Mouse (Mus musculus): ENCODE measurements around the gene Vasp. TPM values are rescaled to one million over a fixed set of nuclear protein-coding genes. Genes with fewer than 3 reads are reported as not detected.

Gene Vasp
- total and polyA plus RNA-seq, 3 experiments: 130 to 185 TPM; not detected in 1

DNA sequence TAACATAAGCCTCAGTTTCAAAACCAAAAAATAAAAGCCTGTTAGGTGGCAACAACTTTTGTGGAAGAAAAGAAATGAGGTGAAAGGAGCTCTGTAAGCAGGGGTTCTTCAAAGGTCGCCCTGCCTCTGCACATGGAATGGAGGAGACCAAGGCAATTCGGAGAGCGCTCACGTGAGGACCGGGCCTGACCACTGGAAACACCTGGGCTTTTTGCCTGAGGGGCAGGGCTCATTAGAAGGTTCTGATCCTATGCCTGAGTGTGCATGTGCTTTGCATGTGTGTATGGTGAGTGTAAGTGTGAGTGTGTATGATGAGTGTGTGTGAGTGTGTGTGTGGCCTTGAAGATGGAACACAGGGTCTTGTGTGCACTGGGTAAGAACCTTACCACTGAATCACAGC lies 40.7 kb downstream of the Vasp start:
- no peak for DNase-seq (ENCODE audit: low read depth, low spot score)
- TF ChIP-seq UBTF (IDR thresholded peaks at IDR 0.05; ENCODE audit: borderline replicate concordance, insufficient read depth, low read depth, low read length) (no peak), GABPA (IDR thresholded peaks at IDR 0.05; ENCODE audit: low read depth, low read length) (no peak), ZMIZ1 (IDR thresholded peaks at IDR 0.05; ENCODE audit: low read depth, low read length) (no peak), ELF1 (IDR thresholded peaks at IDR 0.05; ENCODE audit: low read depth, low read length) (no peak), MAZ (IDR thresholded peaks at IDR 0.05; ENCODE audit: low read depth, low read length) (no peak), GATA1 (IDR thresholded peaks at IDR 0.05; ENCODE audit: low read depth, low read length) (no peak), SMC3 (IDR thresholded peaks at IDR 0.05; ENCODE audit: low read depth, low read length) (no peak), USF1 (IDR thresholded peaks at IDR 0.05; ENCODE audit: low read depth, low read length) (no peak), HCFC1 (IDR thresholded peaks at IDR 0.05; ENCODE audit: low read depth, low read length) (no peak)
- H3K36me3 ChIP-seq (ENCODE audit: control insufficient read depth in 1 of 2, insufficient read depth in 2 of 2, low read length in 2 of 2): peaks cover 0 to 3% of the 10 kb centered on the region in 2 experiments; a peak in 3 of 4 replicates
- H3K27ac ChIP-seq (ENCODE audit: control insufficient read depth, low read depth, low read length): no peak overlapping the region
- H3K4me1 ChIP-seq (ENCODE audit: control insufficient read depth in 1 of 2, insufficient read depth in 2 of 2, low read length in 2 of 2): peaks cover 7 to 8% of the 10 kb centered on the region in 2 experiments
- H3K9me3 ChIP-seq (replicated peaks; ENCODE audit: insufficient read depth, low read length): no peaks in the 10 kb centered on the region
- peaks cover 55% of the 10 kb centered on the region for H3K79me2 ChIP-seq (ENCODE audit: control insufficient read depth, insufficient read depth, low read length, poor library complexity)
- no peaks in the 10 kb centered on the region for H3K27me3 ChIP-seq (ENCODE audit: control insufficient read depth in 1 of 2, insufficient read depth in 2 of 2, low read length in 2 of 2)
- no peak overlapping the region for H3K9ac ChIP-seq (ENCODE audit: control insufficient read depth, low read depth, low read length, poor library complexity, severe bottlenecking)
- H3K4me3 ChIP-seq (ENCODE audit: control insufficient read depth in 1 of 2, insufficient read depth in 1 of 2, low read depth in 2 of 2, low read length in 2 of 2): no peak overlapping the region

DNA sequence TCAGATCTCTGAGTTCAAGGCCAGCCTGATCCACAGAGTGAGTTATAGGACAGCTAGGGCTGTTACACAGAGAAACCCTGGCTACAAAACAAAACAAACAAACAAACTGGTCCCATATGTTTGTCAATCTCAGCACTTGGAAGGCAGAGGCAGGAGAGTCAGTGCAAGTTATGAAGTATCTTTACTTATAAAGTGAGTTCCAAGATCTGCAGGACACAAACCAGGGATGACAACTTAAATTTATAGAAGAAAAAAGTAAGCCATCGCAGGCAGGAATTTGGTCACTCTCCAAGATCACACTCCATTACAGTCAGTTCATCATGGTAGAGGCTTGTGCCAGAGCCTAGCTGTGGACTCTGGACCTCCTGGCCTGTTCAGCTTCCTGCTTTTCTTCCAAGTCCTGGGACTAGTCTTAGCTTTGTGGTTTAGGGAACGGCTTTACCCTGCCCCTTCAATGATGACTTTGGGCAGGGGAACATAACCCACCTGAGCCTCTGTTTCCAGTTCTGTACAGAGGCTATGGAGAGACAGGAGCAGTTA lies 41.5 kb downstream of the Vasp start:
- H3K79me2 ChIP-seq (ENCODE audit: control insufficient read depth, insufficient read depth, low read length, poor library complexity): peaks cover 50% of the 10 kb centered on the region
- DNase-seq (ENCODE audit: low read depth, low spot score): no peak
- no peaks in the 10 kb centered on the region for H3K9me3 ChIP-seq (replicated peaks; ENCODE audit: insufficient read depth, low read length)
- H3K9ac ChIP-seq (ENCODE audit: control insufficient read depth, low read depth, low read length, poor library complexity, severe bottlenecking): no peak overlapping the region
- peaks cover 4 to 7% of the 10 kb centered on the region in 2 experiments for H3K4me1 ChIP-seq (ENCODE audit: control insufficient read depth in 1 of 2, insufficient read depth in 2 of 2, low read length in 2 of 2)
- H3K27ac ChIP-seq (ENCODE audit: control insufficient read depth, low read depth, low read length): no peak overlapping the region
- TF ChIP-seq HCFC1 (IDR thresholded peaks at IDR 0.05; ENCODE audit: low read depth, low read length): no peak
- TF ChIP-seq ETS1 (IDR thresholded peaks at IDR 0.05; ENCODE audit: low read depth, low read length): no peak
- TF ChIP-seq MXI1 (IDR thresholded peaks at IDR 0.05; ENCODE audit: low read depth, low read length): no peak
- no peak for TF ChIP-seq KAT2A (conservative IDR thresholded peaks at IDR 0.05; ENCODE audit: low read depth, low read length)
- TF ChIP-seq SIN3A (IDR thresholded peaks at IDR 0.05; ENCODE audit: low read length): no peak
- no peak for TF ChIP-seq GABPA (IDR thresholded peaks at IDR 0.05; ENCODE audit: low read depth, low read length)
- no peak for TF ChIP-seq MEF2A (IDR thresholded peaks at IDR 0.05; ENCODE audit: extremely low read depth, insufficient replicate concordance, low read depth, low read length, poor library complexity, severe bottlenecking)
- no peak for TF ChIP-seq MYB (IDR thresholded peaks at IDR 0.05; ENCODE audit: low read depth, low read length)
- TF ChIP-seq MAFK (IDR thresholded peaks at IDR 0.05; ENCODE audit: borderline replicate concordance, low read depth, low read length): no peak
- no peak for TF ChIP-seq USF1 (IDR thresholded peaks at IDR 0.05; ENCODE audit: low read depth, low read length)
- TF ChIP-seq POLR2A (IDR thresholded peaks at IDR 0.05; ENCODE audit: control insufficient read depth in 1 of 2, insufficient read depth in 1 of 2, low read depth in 1 of 2, low read length in 2 of 2, poor library complexity in 1 of 2): no peak
- H3K4me3 ChIP-seq (ENCODE audit: control insufficient read depth in 1 of 2, insufficient read depth in 1 of 2, low read depth in 2 of 2, low read length in 2 of 2): no peak overlapping the region
- no peaks in the 10 kb centered on the region for H3K27me3 ChIP-seq (ENCODE audit: control insufficient read depth in 1 of 2, insufficient read depth in 2 of 2, low read length in 2 of 2)
- peaks cover 0 to 3% of the 10 kb centered on the region in 2 experiments; a peak in 3 of 4 replicates for H3K36me3 ChIP-seq (ENCODE audit: control insufficient read depth in 1 of 2, insufficient read depth in 2 of 2, low read length in 2 of 2)
